Mouse (Mus musculus) intestine, embryonic 16.5 days (tissue): ENCODE data around the gene Fmc1. TPM values are rescaled to one million over a fixed set of nuclear protein-coding genes. Genes with fewer than 3 reads are reported as not detected.

Experiments
- ATAC-seq: fragments of 200-750 bp; cut with Nextera tagmentation; 2 replicates; pipeline ENCODE4 v1.8.0; 2017; ENCODE audit warnings: moderate TSS enrichment, moderate library complexity
- H3K27ac ChIP-seq: fragments of 300-500 bp; sonication (generic); 2 replicates; pipeline ENCODE4 v1.5.1; 2014; ENCODE audit warnings: mild to moderate bottlenecking, low read length
- H3K27me3 ChIP-seq: fragments of 300-500 bp; sonication (generic); replicated peaks from 2 replicates; pipeline ENCODE4 v1.6.1; 2014; ENCODE audit warnings: low read length, control low read depth, mixed read lengths; ENCODE audit not compliant: control insufficient read depth, insufficient read depth
- H3K36me3 ChIP-seq: fragments of 300-500 bp; sonication (generic); 2 replicates; pipeline ENCODE4 v1.6.1; 2014; ENCODE audit warnings: low read length, control low read depth; ENCODE audit not compliant: control insufficient read depth, insufficient read depth
- H3K4me1 ChIP-seq: fragments of 300-500 bp; sonication (generic); 2 replicates; pipeline ENCODE4 v1.6.1; 2014; ENCODE audit warnings: low read length, control low read depth, mixed read lengths; ENCODE audit not compliant: control insufficient read depth, insufficient read depth
- H3K4me2 ChIP-seq: fragments of 300-500 bp; sonication (generic); 2 replicates; pipeline ENCODE4 v1.6.1; 2014; ENCODE audit warnings: low read depth, low read length, control low read depth
- H3K4me3 ChIP-seq: fragments of 300-500 bp; sonication (generic); 2 replicates; pipeline ENCODE4 v1.5.1; 2014; ENCODE audit warnings: mild to moderate bottlenecking, low read length
- H3K9ac ChIP-seq: fragments of 300-500 bp; sonication (generic); 2 replicates; pipeline ENCODE4 v1.6.1; 2014; ENCODE audit warnings: low read depth, low read length
- H3K9me3 ChIP-seq: fragments of 300-500 bp; sonication (generic); 2 replicates; pipeline ENCODE4 v1.6.1; 2016; ENCODE audit warnings: low read length, control low read depth; ENCODE audit not compliant: control insufficient read depth
- WGBS: fragments of 180-500 bp; shearing (Covaris S2); extraction: QIAGEN DNeasy Blood & Tissue Kit; methylation state at CpG from one replicate; pipeline ENCODE4 v1.1.7; 2014; 5-methylcytosine and 5-hydroxymethylcytosine counted together
- polyA plus RNA-seq: library from polyadenylated mRNA; unstranded; fragments of >200 nt; fragmentation: Nextera tagmentation; extraction: Ambion mirVana; gene quantifications from 2 replicates; pipeline ENCODE4 v1.2.1, GENCODE M21; 2015

The Fmc1 gene
- polyA plus RNA-seq, result 159 and 163 TPM in 2 replicates

DNA sequence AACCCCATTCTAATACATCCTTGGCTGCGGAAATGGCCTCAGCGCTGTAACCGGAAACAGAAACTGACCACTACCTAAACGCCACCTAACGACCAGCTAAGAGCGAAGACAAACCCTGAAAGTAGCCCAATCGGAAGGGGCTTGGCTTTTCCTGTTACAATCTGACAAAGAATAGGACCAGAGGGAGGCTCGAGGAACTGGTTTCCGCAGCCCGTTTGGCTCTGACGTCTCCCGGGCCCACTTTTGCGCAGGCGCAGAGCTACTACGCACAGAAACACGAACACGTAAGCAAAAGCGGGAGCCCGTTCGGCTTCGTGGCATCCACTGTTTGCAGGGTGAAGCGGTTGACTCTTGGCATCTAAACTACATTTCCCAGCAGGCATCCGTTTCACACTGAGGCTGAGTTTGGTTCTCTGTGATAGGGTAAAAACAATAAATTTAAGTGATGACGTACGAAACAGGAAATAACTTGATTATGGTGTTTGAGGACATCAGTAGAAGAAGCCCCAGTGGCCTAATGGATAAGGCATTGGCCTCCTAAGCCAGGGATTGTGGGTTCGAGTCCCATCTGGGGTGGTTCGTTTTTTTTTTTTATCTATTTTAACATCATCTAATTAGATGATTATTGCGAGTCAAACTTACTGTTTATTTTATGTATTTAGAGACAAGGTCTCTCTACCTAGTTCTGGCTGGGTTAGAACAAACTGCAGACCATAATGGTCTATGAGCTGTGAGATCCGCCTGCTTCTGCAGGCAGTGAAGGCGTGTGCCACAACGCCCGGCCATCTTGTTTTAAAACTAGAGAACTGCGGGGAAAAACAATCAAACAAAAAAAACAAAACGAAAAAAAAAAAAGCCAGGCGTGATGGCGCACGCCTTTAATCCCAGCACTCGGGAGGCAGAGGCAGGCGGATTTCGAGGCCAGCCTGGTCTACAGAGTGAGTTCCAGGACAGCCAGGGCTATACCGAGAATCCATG is at the start of gene Fmc1:
TSS of gene Fmc1 (plus strand) at position 75 of the 978 bp plus-strand sequence.
- Histone ChIP-seq H3K4me2 (peak within 1 kb of the TSS; percentile 68), H3K27ac (peak within 1 kb of the TSS; percentile 99), H3K4me1 (0 out of 2 replicates have a peak, but pooled peaks cover 4% of the 10 kb centered on the region), H3K4me3 (peak within 1 kb of the TSS; percentile 97), H3K9me3 (no peaks in the 10 kb centered on the region), H3K9ac (peak within 1 kb of the TSS; percentile 99), H3K27me3 (no peaks in the 10 kb centered on the region), H3K36me3 (no peaks in the 10 kb centered on the region)
- peak; percentile 91 for ATAC-seq
- 5% methylated on average over 41 of the region's 41 CpGs for WGBS

DNA sequence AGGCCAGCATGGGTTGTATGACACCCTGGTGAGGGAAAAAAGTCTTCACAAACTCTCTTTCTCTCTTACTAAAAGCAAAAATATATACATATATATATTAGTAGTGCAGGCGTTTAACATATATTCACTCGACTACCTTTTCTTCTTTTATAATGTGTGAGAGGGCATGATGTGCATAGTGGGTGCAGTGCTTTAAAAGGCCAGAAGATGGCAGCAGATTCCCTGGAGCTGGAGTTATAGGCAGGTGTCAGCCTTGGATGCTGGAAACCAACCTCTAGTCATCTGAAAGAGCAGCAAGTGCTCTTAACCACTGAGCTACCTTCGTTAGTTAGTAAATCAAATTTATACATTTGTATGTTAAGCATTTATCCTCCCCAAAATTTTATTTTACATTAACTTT is 40.8 kb upstream of the Fmc1 start:
- Histone ChIP-seq H3K36me3 (peaks cover 14% of the 10 kb centered on the region; the same call in 1 of the 2 replicates), H3K4me3 (no peak overlapping the region), H3K9ac (no peak overlapping the region), H3K4me2 (no peak overlapping the region), H3K4me1 (no peaks in the 10 kb centered on the region), H3K27ac (no peak overlapping the region), H3K9me3 (no peaks in the 10 kb centered on the region), H3K27me3 (no peaks in the 10 kb centered on the region)
- 90% methylated on average over 3 of the region's 3 CpGs for WGBS
- ATAC-seq, result no peak

GRCm38 (mm10) chr6:38495641-38496040 is 37.7 kb upstream of the Fmc1 start:
- WGBS, result 42% methylated on average over 4 of the region's 4 CpGs
- Histone ChIP-seq H3K27me3 (no peaks in the 10 kb centered on the region), H3K27ac (no peak overlapping the region), H3K4me1 (no peaks in the 10 kb centered on the region), H3K36me3 (peaks cover 14% of the 10 kb centered on the region; the same call in 1 of the 2 replicates), H3K9me3 (no peaks in the 10 kb centered on the region), H3K4me2 (no peak overlapping the region), H3K4me3 (no peak overlapping the region), H3K9ac (no peak overlapping the region)
- no peak for ATAC-seq

DNA sequence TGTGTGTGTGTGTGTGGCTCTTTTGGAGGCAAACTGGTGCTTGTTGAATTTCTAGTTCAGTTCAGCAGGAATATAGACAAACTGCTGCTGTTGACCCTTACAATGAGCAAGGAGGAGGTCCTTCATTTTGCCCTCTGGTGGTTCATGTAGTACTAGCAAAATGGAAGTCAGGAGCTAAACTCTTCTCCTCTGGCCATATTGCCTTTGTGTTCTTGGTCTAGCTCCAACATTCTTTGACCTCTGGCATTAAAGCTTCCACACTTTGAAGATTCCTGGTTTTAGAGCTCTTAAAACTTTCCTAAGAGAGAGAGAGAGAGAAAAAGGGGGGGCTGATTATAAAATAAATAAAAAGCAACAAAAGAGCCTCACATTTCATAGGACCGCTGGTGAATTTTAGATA is 21.2 kb upstream of the Fmc1 start:
- no peak overlapping the region for H3K4me2 ChIP-seq
- no peak overlapping the region for H3K27ac ChIP-seq
- WGBS, result 95% methylated on average over 1 of the region's 1 CpGs
- no peaks in the 10 kb centered on the region for H3K4me1 ChIP-seq
- no peaks in the 10 kb centered on the region for H3K36me3 ChIP-seq
- no peak overlapping the region for H3K9ac ChIP-seq
- H3K27me3 ChIP-seq, result no peaks in the 10 kb centered on the region
- no peak overlapping the region for H3K4me3 ChIP-seq
- no peak for ATAC-seq
- no peaks in the 10 kb centered on the region for H3K9me3 ChIP-seq

- H3K4me2 ChIP-seq, result no peak overlapping the region
- no peaks in the 10 kb centered on the region for H3K36me3 ChIP-seq
- no peaks in the 10 kb centered on the region for H3K9me3 ChIP-seq
- no peaks in the 10 kb centered on the region for H3K4me1 ChIP-seq
- no peak overlapping the region for H3K4me3 ChIP-seq
- no peak overlapping the region for H3K9ac ChIP-seq
- peak; percentile 68 for ATAC-seq
- H3K27me3 ChIP-seq, result no peaks in the 10 kb centered on the region
- H3K27ac ChIP-seq, result no peak overlapping the region
Observed at GRCm38 (mm10) chr6:38512830-38513229, 20.5 kb upstream of the Fmc1 start.

DNA sequence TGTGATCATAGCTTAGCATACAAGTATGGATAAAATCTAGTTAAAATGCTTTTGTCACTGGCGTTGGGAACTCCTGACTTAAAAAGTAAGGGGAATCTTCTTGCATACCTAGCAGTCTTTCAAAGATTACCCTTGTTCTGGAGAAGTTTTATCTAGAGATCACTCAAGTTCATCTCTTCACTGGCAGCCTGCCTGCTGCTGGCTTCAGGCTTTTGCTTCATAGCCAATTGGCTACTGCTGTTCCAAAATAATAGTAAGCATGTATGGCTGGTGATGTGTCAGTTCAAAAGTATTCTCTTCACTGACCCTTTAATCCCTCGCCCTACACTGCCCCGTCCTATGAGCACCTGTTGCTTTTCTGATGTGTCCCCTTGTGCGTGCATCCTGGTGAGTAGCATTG is 18.1 kb upstream of the Fmc1 start:
- no peak overlapping the region for H3K27ac ChIP-seq
- no peak for ATAC-seq
- H3K27me3 ChIP-seq, result no peaks in the 10 kb centered on the region
- no peak overlapping the region for H3K4me2 ChIP-seq
- WGBS, result 92% methylated on average over 4 of the region's 4 CpGs
- no peaks in the 10 kb centered on the region for H3K9me3 ChIP-seq
- H3K4me3 ChIP-seq, result no peak overlapping the region
- no peak overlapping the region for H3K9ac ChIP-seq
- H3K4me1 ChIP-seq, result no peaks in the 10 kb centered on the region
- no peaks in the 10 kb centered on the region for H3K36me3 ChIP-seq

- H3K27ac ChIP-seq, result no peak overlapping the region
- WGBS, result 20% methylated on average over 8 of the region's 8 CpGs
- peak; percentile 60; the same call in 1 of the 2 replicates for ATAC-seq
- no peaks in the 10 kb centered on the region for H3K9me3 ChIP-seq
- H3K4me2 ChIP-seq, result no peak overlapping the region
- H3K36me3 ChIP-seq, result no peaks in the 10 kb centered on the region
- no peak overlapping the region for H3K9ac ChIP-seq
- peak overlapping the region; percentile 2; the same call in 1 of the 2 replicates for H3K4me3 ChIP-seq
- no peaks in the 10 kb centered on the region for H3K27me3 ChIP-seq
- no peaks in the 10 kb centered on the region for H3K4me1 ChIP-seq
Observed at GRCm38 (mm10) chr6:38523851-38524250, 9.5 kb upstream of the Fmc1 start.

DNA sequence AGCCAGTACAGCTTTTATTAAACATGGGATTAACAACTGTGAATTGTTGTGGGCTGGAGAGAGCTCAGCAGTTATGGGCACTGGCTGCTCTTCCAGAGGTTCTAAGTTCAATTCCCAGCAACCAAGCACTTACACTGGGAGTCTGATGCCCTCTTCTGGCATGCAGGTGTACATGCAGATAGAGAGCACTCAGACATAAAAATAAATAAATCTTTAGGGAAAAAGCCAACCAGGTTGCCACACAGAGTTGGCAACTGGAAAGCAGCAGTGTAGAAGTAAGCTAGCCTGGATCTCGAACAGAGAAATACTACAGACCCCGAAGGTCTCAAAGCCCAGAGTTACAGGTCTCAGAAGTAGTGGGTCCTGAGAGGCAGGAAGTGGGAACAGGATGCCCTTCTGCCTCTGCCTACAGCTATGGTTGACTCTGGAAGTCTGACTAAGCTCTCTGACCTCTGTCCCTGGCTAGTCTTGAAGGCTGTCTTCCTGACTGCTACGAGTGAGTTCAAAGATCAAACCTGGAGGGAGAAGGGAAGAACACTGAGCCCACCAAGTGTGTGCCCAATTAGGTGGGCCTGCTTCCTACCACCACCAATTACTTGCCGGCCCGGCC is 2.0 kb upstream of the Fmc1 start:
- H3K4me2 ChIP-seq, result no peak overlapping the region
- H3K9ac ChIP-seq, result 0 out of 2 replicates have a peak overlapping the region, but pooled peaks have one; percentile 11
- H3K27ac ChIP-seq, result no peak overlapping the region
- 57% methylated on average over 5 of the region's 5 CpGs for WGBS
- no peaks in the 10 kb centered on the region for H3K36me3 ChIP-seq
- no peak overlapping the region for H3K4me3 ChIP-seq
- ATAC-seq, result no peak
- no peaks in the 10 kb centered on the region for H3K9me3 ChIP-seq
- no peaks in the 10 kb centered on the region for H3K27me3 ChIP-seq
- 0 out of 2 replicates have a peak, but pooled peaks cover 4% of the 10 kb centered on the region for H3K4me1 ChIP-seq
